Mouse (Mus musculus): ENCODE results near the gene Tnpo1.

The Tnpo1 gene

DNA sequence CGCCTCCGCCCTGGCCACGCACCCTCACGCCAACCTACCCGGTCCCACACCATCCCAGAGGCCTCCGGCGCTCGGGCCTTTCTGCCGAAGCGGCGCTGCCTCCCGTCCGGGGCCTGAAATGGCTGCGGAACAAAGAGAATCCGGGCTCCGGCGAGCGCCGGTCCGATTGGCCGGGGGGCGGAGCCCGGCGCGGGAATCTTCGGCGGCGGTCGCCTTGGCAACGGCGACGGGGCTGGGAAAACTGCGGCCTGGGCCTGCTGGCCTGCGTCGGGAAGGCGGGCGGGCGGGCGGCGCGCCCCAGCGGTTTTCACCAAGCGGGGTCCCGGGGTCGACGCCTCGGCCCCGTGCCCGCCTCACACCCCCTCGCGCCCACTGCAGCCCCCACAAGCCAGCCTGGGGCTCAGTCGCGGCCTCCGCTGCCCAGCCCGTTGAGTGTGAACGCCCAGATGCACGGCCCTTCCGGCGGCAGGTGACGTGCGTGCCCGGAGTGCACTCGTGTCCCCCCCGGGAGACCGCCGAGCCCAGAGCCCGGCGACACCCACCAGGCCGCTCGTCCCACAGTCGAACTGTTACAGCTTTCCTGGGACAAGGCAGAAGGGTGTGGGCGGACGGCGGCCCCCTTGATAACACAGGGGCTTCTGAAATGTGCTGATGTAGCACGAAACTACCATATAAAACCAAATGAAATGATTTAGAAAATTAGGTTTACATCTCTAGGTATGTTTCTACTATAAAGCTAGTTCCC, at the start of gene Tnpo1:
Gene Tnpo1, minus strand, starts transcription at position 172 of the 745 bp plus-strand sequence.
- DNase-seq (ENCODE audit: low read depth, low spot score) = peak; percentile 88

DNA sequence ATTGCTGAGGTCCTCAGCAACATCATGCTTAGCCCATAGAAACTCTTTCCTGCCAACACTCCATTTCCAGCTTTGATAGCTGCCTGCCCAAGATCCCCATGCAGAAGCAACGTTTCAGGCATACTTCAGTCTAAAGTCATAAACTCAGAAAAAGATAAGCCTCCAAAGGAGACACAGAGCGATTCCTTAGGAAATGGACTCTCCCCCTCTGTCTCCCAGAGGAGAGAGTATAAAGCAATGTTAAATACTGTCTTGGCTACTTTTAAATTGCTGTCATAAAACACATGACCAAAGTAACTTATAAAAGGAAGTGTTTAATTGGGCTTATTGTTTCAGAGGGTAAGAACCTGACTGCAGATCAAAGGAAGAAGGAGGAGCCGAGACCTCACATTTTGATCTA, 45.9 kb upstream of the Tnpo1 start:
- no peak for DNase-seq (ENCODE audit: low read depth, low spot score)

DNA sequence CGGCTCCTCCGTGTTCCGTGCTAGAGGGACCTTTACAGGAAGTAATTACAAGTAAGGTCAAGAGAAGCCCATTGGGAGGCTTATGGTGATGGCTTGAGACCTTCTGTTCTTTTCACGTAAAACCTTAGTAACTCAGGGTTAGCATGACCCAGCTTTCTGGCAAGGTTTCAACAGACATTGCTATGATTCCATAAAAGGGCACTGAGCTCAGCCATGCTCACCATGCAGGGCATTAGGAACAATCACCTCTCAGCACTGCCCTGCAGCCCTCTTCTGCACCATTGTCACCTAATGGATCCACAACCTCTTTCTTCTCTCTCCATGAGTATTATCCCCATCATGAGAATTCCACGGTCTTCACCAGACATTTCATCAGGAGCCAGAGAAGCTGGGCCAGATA, 45.5 kb upstream of the Tnpo1 start:
- DNase-seq (ENCODE audit: low read depth, low spot score) = no peak

DNA sequence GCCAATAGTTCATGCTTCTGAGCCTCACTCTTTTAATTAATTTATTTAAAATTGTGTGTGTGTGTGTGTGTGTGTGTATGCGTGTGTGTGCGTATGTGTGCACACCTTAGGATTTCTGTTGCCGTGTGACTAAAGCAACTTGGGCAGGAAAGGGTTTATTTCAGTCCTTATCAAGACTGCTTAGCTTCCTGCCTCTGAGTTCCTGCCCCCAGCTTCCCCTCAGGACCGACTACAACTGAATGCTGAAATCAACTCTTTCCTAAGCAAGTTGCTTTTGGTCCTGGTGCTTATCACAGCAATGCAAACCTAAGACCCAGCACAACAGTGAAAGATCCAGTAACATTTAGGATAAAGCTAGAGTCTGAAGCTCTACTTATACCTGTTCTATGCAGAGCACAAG, 42.3 kb upstream of the Tnpo1 start:
- DNase-seq (ENCODE audit: low read depth, low spot score) = no peak

DNA sequence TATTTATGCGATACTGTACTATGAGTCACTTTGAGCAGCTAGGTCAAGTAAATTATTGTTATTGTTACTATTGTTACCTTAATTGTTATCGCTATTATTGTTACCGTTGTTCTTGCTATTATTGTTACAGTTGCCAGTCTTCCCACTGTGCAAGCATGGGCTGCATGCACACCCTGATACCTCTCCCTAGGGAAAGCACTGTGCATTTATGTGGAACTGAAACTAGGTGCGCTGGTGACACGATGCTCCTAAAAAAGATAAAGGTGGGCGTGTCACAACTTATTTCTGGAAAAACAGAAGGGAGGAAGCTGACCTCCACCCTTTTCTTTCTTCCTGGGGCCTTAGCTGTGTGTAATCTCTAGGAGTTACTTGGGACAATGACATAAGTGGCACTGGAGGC, 41.8 kb upstream of the Tnpo1 start:
- DNase-seq (ENCODE audit: low read depth, low spot score) = no peak

DNA sequence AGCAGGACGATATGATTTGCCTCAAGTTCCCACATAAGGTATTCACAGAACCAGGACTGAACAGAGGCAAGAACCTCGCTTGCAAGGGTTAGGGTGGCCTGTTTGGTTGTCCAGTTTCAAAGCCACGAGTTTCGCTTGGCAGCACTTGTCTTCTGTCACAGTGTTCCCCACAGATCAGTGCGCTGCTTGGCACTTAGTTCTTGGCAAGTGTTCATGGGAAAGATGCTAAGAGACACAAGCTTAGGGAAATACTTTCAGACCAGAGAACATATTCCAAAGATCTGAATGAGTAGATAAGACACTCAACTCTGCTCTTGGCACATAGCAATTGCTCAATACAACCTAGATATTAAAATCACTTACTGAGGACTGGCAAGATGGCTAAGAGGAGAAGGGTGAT, 40.4 kb upstream of the Tnpo1 start:
- DNase-seq (ENCODE audit: low read depth, low spot score) = no peak

DNA sequence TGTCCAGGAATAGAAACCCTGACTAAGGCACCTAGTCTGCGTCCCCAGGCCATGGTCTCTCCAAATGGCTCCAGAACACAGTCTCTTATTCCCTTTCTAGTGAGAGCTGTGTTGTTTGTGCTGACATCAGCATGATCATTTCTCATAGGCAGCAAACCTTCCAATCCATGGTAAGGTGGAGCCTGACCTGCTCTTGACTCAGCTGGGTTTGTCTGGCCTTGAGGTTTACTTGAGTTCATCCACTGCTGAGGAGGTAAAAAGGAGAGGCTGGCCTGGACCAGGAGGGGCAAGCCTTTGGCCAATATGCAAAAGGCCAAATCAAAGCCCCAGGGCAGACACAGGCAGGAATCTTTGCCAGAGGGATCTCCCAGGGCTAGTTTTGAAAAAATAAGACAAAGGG, 37.4 kb upstream of the Tnpo1 start:
- DNase-seq (ENCODE audit: low read depth, low spot score) = no peak

DNA sequence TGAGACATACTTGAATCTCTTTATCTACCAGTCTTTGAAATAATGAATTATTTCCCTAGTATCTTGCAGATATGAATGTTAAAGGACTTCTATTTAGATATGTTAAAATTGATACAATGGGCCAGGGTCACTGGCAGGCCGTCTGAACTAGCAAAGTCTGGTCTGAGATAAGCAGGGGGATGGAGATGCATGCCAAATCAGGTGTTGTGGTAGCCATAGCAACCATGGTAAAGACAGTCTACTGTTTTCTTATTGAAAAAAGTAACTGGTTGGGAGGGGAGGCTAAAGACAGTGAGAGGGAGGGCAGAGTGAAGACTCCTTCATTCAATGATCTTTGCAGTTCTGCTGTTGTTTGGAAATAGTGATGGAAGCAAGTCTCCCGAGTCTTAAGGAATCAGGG, 32.0 kb upstream of the Tnpo1 start:
- no peak for DNase-seq (ENCODE audit: low read depth, low spot score)

DNA sequence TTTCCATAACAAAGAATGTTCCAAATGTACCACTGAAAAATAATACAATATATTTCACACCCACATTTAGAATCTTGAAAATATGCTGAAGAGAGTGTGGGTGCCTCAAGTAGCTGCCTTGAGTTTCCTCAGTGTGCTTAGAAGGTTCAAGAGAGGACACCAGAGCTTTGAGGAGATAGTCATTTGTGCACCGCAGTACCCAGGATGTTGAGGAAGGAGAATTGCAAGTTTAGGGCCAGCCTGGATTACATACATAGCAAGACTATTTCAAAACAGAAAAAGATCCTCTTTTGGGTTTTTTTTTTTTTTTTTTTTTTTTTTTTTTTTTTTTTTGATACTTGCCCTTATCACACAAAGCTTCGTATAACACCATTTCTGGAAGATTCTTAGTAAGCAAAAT, 30.0 kb upstream of the Tnpo1 start:
- DNase-seq (ENCODE audit: low read depth, low spot score) = no peak

DNA sequence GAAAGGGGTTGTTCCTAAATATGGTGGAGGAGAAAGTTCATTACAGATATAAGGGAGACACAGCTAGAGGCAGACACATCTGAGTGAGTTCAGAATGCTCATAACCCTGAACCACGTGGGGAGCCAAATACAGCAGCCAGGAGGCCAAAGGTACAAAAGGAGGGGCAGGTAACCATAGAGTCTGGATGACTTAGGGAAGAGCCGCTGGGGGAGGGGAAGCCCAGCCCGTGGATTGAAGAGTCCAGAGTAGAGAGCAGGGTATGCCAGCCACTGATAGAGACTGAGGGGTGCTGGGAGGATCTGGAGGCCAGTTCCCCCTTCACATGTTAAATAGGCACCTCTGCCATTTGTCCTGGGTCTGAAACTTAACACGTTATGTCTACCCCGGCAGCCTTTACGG, 29.5 kb upstream of the Tnpo1 start:
- peak; percentile 56 for DNase-seq (ENCODE audit: low read depth, low spot score)

DNA sequence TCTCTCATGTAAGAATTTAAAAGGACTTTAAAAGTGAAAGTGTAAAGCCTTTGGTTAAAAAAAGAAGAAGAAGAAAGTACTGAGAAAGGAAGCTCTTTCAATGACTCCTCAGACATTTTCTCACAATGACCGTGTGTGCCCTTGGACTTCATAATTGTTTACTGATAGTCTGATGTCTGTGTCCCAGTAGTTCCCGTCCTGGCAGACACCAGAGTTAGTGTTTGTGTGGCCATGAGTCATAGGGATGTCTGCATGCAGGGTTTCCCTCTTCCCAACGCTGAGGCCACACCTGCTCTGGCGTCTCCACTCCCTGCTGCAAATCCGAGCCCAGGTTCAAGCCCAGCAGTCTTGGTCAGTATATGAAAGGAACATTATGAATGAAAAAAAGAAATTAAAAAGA, 29.0 kb upstream of the Tnpo1 start:
- no peak for DNase-seq (ENCODE audit: low read depth, low spot score)

DNA sequence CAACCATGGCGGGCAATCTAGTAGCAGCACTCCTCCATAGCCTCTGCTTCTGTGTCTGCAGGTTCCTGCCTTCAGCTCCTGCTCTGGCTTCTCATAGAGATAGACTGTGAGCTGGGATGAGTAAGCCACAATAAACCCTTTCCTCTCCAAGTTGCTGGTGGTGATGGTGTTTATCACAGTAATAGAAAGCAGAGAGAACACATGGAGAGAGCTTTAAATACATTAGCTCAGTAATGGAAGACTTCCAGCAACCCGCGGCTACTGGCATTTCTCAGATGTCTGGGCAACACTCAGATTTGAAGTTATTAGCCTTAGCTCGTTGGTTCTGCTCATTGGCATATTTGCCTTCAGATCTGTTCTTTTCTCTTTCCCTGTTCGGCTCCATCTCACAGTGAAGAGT, 27.6 kb upstream of the Tnpo1 start:
- no peak for DNase-seq (ENCODE audit: low read depth, low spot score)

DNA sequence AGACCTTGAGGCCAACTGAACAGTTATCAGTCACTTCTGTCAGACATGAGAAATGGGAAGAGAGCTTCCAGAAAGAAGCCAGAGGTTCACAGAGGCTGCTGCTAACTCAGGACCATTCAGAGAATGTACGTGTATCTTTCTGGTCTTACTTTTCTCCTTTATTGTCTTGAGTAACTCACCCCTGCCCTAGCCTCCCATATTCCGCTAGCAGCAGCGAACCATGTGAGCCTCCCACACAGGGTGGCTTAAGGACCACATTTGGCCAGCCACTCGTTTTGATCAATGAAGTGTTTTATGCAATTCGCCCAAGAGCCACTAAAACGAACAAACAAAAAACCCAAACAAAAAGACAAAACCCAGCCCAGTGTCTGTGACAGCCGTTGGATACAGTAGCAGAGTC, 25.8 kb upstream of the Tnpo1 start:
- DNase-seq (ENCODE audit: low read depth, low spot score) = no peak

DNA sequence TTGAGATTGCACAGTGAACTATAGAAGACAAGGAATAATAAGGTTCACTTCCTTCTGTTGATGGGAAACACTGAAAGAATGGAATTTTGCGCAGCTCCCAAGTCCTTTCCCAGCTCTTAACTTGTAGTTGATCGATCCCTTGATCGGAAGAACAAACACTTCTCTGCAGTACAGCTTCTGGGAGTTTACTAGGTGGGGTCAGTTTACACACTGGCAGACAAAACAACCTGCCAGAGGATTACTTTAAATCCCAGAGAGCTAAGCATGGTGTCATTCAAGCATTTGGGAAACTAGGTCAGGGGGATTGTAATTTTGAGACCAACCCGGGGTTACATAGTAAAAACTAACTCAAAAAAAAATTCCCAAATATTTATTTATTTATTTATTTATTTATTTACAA, 22.0 kb upstream of the Tnpo1 start:
- no peak for DNase-seq (ENCODE audit: low read depth, low spot score)

DNA sequence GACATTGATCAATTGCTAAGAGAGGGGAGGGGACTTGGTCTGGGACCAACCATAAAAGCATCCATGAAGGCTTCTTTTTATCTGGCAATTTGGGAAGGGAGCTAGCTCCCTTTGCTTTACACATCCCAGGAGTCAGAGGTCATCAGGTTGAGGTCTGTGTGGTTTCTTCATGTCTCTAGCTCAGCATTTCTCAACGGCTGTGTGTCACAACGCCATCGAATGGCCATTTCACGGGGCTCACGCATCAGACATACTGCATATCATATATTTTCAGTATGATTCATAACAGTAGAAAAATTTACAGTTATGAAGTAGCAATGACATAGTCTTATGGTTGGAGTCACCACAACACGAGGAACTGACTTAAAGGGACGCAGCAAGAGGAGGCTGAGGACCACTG, 20.2 kb upstream of the Tnpo1 start:
- DNase-seq (ENCODE audit: low read depth, low spot score) = no peak

DNA sequence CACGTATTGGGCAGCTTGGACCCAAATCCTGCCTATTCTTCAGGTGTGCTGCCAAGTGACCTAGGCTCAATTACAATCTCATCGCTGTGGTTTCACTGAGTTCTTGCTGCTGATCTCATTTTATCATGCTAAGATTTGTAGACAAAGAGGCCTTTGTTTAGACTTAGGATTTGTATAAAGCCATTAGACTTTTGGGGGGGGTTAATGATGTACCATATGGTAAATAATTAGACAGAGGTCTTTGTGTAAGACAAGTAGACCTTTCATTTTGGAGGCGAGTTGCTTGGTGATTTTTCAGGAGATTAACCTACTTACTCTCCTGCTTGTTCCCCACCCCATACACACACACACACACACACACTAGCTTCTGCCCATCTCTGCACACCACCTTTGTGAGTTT, 19.7 kb upstream of the Tnpo1 start:
- DNase-seq (ENCODE audit: low read depth, low spot score) = no peak

DNA sequence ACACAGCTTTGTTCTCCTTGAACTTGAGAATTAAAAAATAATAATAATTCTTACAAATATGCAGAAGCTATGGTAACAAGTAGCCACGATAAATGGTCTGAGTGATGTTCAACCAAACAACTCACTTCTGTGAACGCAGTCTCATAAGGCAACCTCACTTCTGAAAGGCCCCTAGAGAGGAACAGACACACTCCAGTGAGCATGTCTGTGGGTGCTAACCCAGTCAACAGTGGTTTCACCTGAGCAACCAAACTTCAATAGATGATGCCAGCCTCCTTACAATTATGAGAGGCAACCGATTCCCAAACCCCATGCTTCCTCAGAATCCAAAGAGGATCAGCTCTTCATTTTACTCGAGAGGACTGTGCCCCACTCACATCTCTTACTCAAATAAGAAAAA, 19.2 kb upstream of the Tnpo1 start:
- no peak for DNase-seq (ENCODE audit: low read depth, low spot score)

DNA sequence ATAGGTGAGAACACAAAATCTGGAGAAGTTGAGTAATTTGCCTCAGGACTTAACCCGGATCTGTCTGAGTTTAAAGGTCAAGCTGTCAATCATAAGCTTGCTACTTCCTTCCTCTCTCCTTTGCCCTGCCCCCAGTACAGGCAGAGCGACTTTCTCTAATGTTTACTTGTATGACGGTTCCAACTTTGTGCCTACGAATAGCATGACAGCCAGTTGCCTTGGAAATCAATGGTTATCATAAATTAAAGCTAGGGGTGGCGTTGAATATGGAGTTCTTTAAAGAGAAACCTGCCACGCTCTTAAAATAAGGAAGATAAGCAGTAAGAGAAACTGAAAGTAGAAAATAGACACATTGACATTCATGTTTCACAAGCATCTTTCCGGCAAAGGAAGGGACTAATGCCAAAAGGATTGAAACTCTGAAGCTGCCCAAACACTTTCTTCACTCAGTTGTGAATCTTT, 18.5 kb upstream of the Tnpo1 start:
- no peak for DNase-seq (ENCODE audit: low read depth, low spot score)

DNA sequence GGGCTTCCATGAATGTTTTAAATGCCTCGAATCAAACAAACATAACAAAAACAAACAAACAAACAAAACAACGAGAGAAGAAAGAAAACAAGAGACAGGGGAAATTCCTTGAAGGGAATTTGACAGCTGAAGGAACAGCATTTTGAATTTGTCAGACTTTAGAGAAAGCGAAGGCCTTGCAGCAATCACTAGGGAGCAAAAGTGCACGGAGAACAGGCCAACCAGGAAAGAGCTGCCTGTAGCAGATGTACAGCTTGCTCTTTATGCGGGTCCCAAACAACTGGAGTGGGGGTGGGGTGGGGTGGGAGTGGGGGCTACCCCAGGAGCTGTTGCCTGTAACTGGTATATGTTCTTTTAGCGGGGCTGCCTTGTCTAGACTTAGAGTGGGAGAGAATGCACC, 16.2 kb upstream of the Tnpo1 start:
- DNase-seq (ENCODE audit: low read depth, low spot score) = no peak

DNA sequence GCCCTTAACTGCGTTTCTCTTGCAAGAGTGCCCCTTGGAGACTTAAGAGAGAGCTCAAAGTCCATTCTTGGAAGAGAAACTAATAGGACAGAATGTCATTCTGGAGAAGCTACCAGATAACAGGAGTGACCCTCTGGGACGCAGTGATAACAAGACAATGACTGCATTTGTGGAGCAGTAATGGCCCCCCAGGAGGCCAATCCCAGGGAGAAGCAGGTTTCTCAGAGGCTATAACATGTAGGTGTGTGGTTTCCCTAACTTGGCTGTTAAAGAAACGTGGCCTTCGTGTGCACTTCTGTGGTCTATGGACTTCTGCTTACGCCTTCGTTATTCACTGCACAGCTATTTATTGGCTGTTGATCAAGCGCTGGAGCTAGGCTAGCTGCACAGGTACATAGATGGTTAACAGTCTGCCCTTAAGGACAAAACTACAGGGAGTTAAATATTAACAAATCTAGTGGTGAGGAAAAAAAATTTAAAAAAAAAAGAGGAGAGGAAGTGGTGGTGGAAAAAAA, 15.7 kb upstream of the Tnpo1 start:
- DNase-seq (ENCODE audit: low read depth, low spot score) = no peak

DNA sequence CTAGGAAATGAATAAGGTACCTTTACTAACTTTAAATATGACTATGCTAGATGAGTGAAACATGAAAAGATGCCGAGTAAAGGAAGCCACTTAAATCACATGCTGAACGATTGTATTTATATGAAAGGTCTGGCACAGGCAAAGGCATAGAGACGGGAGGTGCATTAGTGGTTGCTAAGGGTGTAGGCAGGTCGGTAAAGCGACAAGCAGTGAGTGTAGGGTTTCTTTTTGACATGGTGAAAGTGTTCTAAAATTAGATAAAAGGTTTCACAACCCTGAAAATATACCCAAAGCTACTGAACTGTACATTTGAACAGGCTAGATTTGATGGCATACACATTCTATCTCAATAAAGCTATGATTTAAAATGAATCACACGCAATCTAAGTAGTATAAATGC, 10.9 kb upstream of the Tnpo1 start:
- no peak for DNase-seq (ENCODE audit: low read depth, low spot score)

DNA sequence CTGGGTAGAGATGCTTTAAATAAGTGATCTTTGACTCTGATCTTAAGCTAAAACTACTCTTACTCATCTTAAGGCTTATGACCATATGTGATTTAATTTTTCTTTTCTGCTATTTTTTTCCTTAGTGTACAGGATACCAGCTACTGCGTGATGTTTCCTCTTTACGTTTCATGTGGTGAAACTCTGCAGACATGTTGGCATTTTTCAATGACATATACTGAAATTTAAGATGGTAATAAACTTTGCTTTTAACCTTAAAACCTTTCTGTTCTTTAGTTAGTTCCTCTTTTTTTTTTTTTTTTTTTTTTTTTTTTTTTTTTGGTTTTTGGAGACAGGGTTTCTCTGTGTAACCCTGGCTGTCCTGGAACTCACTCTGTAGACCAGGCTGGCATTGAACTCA, 2.7 kb upstream of the Tnpo1 start:
- no peak for DNase-seq (ENCODE audit: low read depth, low spot score)

DNA sequence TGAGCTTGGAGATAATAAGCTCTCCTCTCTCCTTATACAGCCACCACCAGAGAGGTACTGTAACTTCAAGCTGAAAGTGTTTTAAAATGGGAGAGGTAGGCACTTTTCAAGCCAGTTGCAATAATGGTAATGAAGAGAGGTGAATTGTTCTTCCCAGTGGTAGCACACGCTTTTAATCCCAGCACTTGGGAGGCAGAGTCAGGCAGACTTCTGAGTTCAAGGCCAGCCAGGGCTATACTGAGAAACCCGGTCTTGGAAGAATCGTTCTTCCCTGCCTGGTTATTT, 716 bp upstream of the Tnpo1 start:
- DNase-seq (ENCODE audit: low read depth, low spot score) = peak; percentile 59

Measured in R1 (cell line).